In genomic region chr12:7297026-7297425, GRCm38 (mm10) we compare ENCODE assay signal across 26 mouse cellular contexts.
"Had no signal": no experiment of that assay in that cellular context is flagged by ENCODE, and none has a peak within 500 bp of the region (broad histone marks: within the 10 kb centered on the region; RNA-seq: fewer than 3 reads in every experiment).

No protein-coding gene starts in this region.

- H3K4me1 ChIP-seq: heart, embryonic 13.5 days; heart, embryonic 15.5 days; kidney, embryonic 15.5 days; limb, embryonic 13.5 days; limb, embryonic 15.5 days; liver, embryonic 12.5 days had no signal

- H3K36me3 ChIP-seq: heart, embryonic 13.5 days; heart, embryonic 15.5 days; hindbrain, embryonic 13.5 days; hindbrain, embryonic 15.5 days; kidney, embryonic 15.5 days; limb, embryonic 13.5 days; limb, embryonic 15.5 days; liver, embryonic 12.5 days had no signal

- H3K27ac ChIP-seq: heart, adult 2 months; heart, embryonic 13.5 days; heart, embryonic 15.5 days; hindbrain, embryonic 13.5 days; hindbrain, embryonic 15.5 days; hindbrain, postnatal 0 days; kidney, embryonic 15.5 days; kidney, postnatal 0 days; limb, embryonic 13.5 days; limb, embryonic 15.5 days; liver, embryonic 12.5 days had no signal

- H3K4me3 ChIP-seq: heart, adult 2 months; heart, embryonic 13.5 days; heart, embryonic 15.5 days; hindbrain, embryonic 13.5 days; hindbrain, embryonic 15.5 days; kidney, embryonic 15.5 days; limb, embryonic 13.5 days; limb, embryonic 15.5 days; liver, embryonic 12.5 days had no signal

- H3K27me3 ChIP-seq: heart, embryonic 13.5 days; heart, embryonic 15.5 days; hindbrain, embryonic 13.5 days; hindbrain, embryonic 15.5 days; kidney, embryonic 15.5 days; limb, embryonic 13.5 days; limb, embryonic 15.5 days; liver, embryonic 12.5 days had no signal

- H3K4me2 ChIP-seq: heart, embryonic 11.5 days; heart, embryonic 13.5 days; heart, embryonic 15.5 days; hindbrain, embryonic 13.5 days; hindbrain, embryonic 15.5 days; kidney, embryonic 15.5 days; limb, embryonic 13.5 days; limb, embryonic 15.5 days; liver, embryonic 12.5 days had no signal

- DNase-seq: gastrocnemius, postnatal 14 days; gastrocnemius, postnatal 36 days; heart, adult 11 months; heart, adult 2 months; heart, postnatal 14 days; heart, postnatal 36 days; kidney, adult 11 months; kidney, adult 2 months; kidney, adult 9 months; kidney, postnatal 14 days; kidney, postnatal 36 days; layer of hippocampus, adult 9-11 months; layer of hippocampus, postnatal 36 days; left cerebral cortex, postnatal 4 days had no signal

- H3K9me3 ChIP-seq: heart, embryonic 13.5 days; heart, embryonic 15.5 days; hindbrain, embryonic 13.5 days; hindbrain, embryonic 15.5 days; limb, embryonic 13.5 days; limb, embryonic 15.5 days; liver, embryonic 12.5 days had no signal

- ATAC-seq: hindbrain, postnatal 0 days; intestine, embryonic 16.5 days; liver, embryonic 12.5 days had no signal

- H3K9ac ChIP-seq: heart, embryonic 13.5 days; heart, embryonic 15.5 days; hindbrain, embryonic 13.5 days; hindbrain, embryonic 15.5 days; kidney, embryonic 15.5 days; limb, embryonic 13.5 days; limb, embryonic 15.5 days; liver, embryonic 12.5 days had no signal
